Mouse (Mus musculus) lung, postnatal 25 days (tissue): ENCODE measurements at regions not wholly inside any gene's neighbourhood (a gene's known extent, or its start where the extent isn't known, plus 50 kb on each side); places are given as distances from the start of the nearest gene placed in this dataset.

Source experiments
- DNase-seq: peaks from one replicate; pipeline ENCODE4 v3.0.0; 2022; ENCODE audit warnings: low spot score

GRCm38 (mm10) chr4:142860441-142860840, 352.4 kb downstream of the Prdm2 start:
- no peak for DNase-seq

GRCm38 (mm10) chr4:142856626-142857025, 356.2 kb downstream of the Prdm2 start:
- no peak for DNase-seq

- DNase-seq = no peak
Observed at GRCm38 (mm10) chr4:142855635-142856034, 357.2 kb downstream of the Prdm2 start.

GRCm38 (mm10) chr4:142853924-142854323, 358.9 kb downstream of the Prdm2 start:
- DNase-seq = no peak

- no peak for DNase-seq
Observed at GRCm38 (mm10) chr4:142845066-142845696, 367.6 kb downstream of the Prdm2 start.

GRCm38 (mm10) chr4:142839540-142839939, 373.3 kb downstream of the Prdm2 start:
- no peak for DNase-seq

- DNase-seq = no peak
Observed at GRCm38 (mm10) chr4:142838363-142838964, 374.3 kb downstream of the Prdm2 start.

- DNase-seq = no peak
Observed at GRCm38 (mm10) chr4:142837636-142838035, 375.2 kb downstream of the Prdm2 start.

- DNase-seq = no peak
Observed at GRCm38 (mm10) chr4:142829711-142830110, 383.1 kb downstream of the Prdm2 start.

GRCm38 (mm10) chr4:142828969-142829368, 383.8 kb downstream of the Prdm2 start:
- DNase-seq = no peak

GRCm38 (mm10) chr4:142826250-142826893, 386.4 kb downstream of the Prdm2 start:
- no peak for DNase-seq

GRCm38 (mm10) chr4:142825786-142826185, 387.0 kb downstream of the Prdm2 start:
- DNase-seq = no peak

GRCm38 (mm10) chr4:142818440-142818839, 394.4 kb downstream of the Prdm2 start:
- no peak for DNase-seq

GRCm38 (mm10) chr4:142816986-142817385, 395.8 kb downstream of the Prdm2 start:
- DNase-seq = no peak

GRCm38 (mm10) chr4:142803819-142804218, 409.0 kb downstream of the Prdm2 start:
- DNase-seq = no peak

- no peak for DNase-seq
Observed at GRCm38 (mm10) chr4:142799291-142799690, 413.5 kb downstream of the Prdm2 start.

- DNase-seq = no peak
Observed at GRCm38 (mm10) chr4:142798834-142799233, 414.0 kb downstream of the Prdm2 start.

GRCm38 (mm10) chr4:142792606-142792970, 420.2 kb downstream of the Prdm2 start:
- DNase-seq = no peak

- DNase-seq = no peak
Observed at GRCm38 (mm10) chr4:142791823-142792605, 420.8 kb downstream of the Prdm2 start.

- DNase-seq = no peak
Observed at GRCm38 (mm10) chr4:142789048-142789447, 423.7 kb downstream of the Prdm2 start.

GRCm38 (mm10) chr4:142785386-142785785, 427.4 kb downstream of the Prdm2 start:
- DNase-seq = no peak

- no peak for DNase-seq
Observed at GRCm38 (mm10) chr4:142776711-142777411, 435.9 kb downstream of the Prdm2 start.
